Mouse (Mus musculus): ENCODE results near the gene Zfp580. TPM values are rescaled to one million over a fixed set of nuclear protein-coding genes. Genes with fewer than 3 reads are reported as not detected.

The Zfp580 gene
- 2.7 TPM for polyA plus RNA-seq (2015; fragmentation: Illumina TruSeq; extraction: RNeasy Lipid Tissue Mini Kit (QIAGEN cat#74804); ENCODE audit: insufficient read depth, low replicate concordance)

DNA sequence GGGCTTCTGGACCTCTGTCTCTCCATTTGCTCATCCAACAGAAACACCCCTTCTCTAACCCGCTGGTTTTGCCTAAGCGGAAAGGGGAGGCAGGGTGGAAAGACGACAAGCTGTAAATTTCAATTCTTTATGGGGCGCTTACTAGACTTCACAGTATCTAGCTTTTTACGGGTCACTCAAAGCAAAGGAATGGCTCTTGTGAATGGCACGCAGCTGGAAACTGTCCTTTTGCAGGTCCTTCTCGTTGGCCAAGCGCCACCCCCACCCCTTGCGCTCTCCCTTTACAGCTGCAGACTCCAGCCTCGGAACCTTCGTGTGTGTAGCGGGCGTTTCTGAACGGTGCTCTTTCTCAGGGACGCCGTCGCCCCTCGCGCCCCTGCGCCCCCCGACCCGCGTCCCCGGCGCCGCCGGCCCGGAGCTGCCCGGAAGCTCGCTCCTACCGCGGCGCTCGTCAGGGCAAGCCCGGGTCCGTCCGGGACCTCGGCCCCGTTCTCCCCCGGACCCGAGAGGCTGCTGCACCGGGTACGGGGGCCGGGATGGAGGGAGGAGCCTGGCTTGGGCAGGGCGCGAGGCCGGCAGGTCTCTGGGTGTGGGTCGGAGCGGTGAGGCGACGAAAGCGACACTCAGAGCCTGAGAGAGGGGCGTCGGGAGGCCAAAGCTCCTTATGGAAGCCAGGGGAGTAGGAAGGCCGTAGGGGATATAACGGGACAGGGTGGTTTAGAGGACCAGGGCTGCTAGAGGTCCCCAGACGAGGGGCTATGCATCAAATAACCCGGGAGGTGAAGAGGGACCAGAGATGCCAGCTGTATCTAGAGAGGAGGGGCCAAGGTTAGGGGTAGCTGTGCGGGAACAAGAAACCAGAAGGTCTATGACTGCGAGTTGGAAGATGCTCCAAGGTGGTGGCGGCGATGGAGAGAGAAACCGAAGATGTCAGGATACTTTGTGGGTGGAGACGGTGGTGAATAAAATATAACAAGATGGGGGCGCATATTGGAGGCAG lies at the start of gene Zfp580:
Gene Zfp580 (plus strand): TSS at position 346 of the 1,000 bp plus-strand sequence.

GRCm38 (mm10) chr7:5014251-5015117 lies 36.9 kb upstream of the Zfp580 start, which contains the start of the genes Zfp524 and Fiz1:
Zfp524 (plus strand) TSS chr7:5014415.
Fiz1 (minus strand) TSS chr7:5014697.

GRCm38 (mm10) chr7:5015118-5016001 lies 36.0 kb upstream of the Zfp580 start, which contains the start of gene Gm44973:
Gm44973 (plus strand) TSS chr7:5015496.

GRCm38 (mm10) chr7:5020000-5020681 lies 31.2 kb upstream of the Zfp580 start, which contains the start of the genes Zfp865 and Ccdc106:
Zfp865 (plus strand) TSS chr7:5020376.
Ccdc106 (plus strand) TSS chr7:5020553.

DNA sequence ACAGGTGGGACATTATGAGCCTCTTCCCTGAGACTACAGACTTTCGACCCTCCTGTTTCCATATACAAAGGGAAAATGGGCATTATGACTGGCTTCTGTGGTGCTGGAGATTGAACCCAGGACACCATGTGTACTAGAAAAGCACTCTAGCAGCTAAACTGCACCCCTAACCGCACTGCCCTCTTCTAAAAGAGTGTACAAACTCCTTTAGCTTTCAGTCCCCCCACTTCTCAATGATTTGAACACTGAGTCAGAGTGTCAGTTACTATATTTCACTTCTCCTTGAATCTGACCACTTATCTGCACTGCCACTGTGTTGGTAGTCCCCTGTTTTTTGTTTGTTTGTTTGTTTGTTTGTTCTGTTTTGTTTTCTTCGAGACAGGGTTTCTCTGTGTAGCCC lies 17.5 kb upstream of the Zfp580 start, which contains the start of gene 4632433K11Rik:
Gene 4632433K11Rik (plus strand): TSS at position 301 of the 400 bp plus-strand sequence.

DNA sequence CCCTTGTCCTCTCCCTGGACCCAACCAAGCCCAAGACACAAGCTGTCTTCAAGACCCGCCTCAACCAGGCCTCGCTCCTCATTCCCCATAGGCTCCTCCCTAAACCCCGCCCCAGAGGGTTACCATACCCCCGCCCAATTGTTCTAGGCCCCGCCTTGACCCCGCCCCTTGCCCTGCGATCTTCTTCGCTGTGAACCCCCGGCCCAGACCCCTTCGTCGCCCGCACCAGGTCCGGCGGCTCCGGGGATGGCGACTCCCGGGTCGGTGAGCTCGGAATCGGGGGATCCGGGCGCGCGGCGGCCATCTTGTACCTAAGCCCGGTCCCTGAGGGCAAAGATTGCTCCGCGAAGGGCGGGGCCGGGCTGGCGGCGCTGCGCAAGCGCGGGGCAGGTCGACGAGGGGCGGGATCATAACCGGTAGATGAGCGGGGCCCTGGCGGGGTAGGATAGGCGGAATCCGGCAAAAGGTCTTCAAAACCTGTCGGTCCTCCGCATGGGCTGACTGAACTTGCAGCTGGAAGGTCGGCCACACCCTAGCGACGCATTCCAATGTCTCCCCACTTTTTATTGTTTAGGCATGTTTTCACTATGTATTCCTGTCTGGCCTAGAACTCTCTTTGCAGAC lies 13.1 kb upstream of the Zfp580 start, which contains the start of gene Zfp784:
Gene Zfp784 (minus strand): TSS at position 338 of the 624 bp plus-strand sequence.

GRCm38 (mm10) chr7:5061774-5062359 lies 10.5 kb downstream of the Zfp580 start, which contains the start of gene U2af2:
U2af2 (plus strand) TSS chr7:5062143.

DNA sequence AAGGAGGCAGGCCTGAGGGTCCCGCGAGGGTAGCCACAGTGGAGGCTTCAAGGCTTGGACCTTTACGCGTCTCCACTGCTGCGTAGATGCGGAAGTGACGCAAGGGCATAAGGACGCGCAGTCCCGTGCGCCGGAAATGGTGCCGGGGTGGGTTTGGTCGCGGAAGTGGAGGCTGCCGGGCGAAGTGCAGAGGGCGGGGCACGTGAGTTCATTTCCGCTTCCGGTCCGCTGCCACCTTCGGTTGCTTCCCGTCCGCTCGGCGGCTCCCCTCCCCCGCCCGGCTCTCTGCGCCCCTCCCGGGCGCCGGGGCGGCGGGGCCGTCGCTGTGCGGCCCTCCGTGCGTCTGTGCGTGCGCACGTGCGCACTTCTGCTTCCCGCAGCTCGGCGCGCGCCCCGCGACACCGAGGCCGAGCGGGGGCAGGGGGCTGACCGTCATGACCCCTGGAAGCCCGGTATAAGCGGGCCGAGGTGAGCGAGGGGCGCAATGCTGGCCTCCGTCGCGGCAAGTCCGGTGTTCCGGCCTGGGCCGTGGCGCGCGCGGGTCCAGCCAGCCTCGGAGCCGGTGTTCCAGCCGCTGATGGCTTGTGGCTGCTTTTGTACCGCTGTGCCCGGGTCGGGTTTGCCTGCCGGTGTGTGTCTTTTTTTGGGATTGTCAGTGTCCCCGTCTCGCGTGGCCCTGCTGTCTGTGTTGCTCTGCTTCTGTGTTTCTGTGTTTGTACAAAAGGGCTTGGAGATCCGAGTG lies 28.8 kb downstream of the Zfp580 start, which contains the start of gene Epn1:
Gene Epn1 (plus strand): TSS at position 226 of the 742 bp plus-strand sequence.

Other genes with a start within 250 kb of the Zfp580 start
- 78.0 TPM for gene Ube2s, start 238.9 kb upstream of the Zfp580 start, polyA plus RNA-seq (2015; fragmentation: Illumina TruSeq; extraction: RNeasy Lipid Tissue Mini Kit (QIAGEN cat#74804); ENCODE audit: insufficient read depth, low replicate concordance)
- 0.07 TPM for gene Shisa7, start 206.8 kb upstream of the Zfp580 start, polyA plus RNA-seq (2015; fragmentation: Illumina TruSeq; extraction: RNeasy Lipid Tissue Mini Kit (QIAGEN cat#74804); ENCODE audit: insufficient read depth, low replicate concordance)
- 9.3 TPM for gene Isoc2b, start 181.3 kb upstream of the Zfp580 start, polyA plus RNA-seq (2015; fragmentation: Illumina TruSeq; extraction: RNeasy Lipid Tissue Mini Kit (QIAGEN cat#74804); ENCODE audit: insufficient read depth, low replicate concordance)
- gene Isoc2a, start 174.4 kb upstream of the Zfp580 start, polyA plus RNA-seq (2015; fragmentation: Illumina TruSeq; extraction: RNeasy Lipid Tissue Mini Kit (QIAGEN cat#74804); ENCODE audit: insufficient read depth, low replicate concordance) = 4.7 TPM
- not detected for gene Gm36210, start 145.0 kb upstream of the Zfp580 start, polyA plus RNA-seq (2015; fragmentation: Illumina TruSeq; extraction: RNeasy Lipid Tissue Mini Kit (QIAGEN cat#74804); ENCODE audit: insufficient read depth, low replicate concordance)
- gene Zfp628, start 136.3 kb upstream of the Zfp580 start, polyA plus RNA-seq (2015; fragmentation: Illumina TruSeq; extraction: RNeasy Lipid Tissue Mini Kit (QIAGEN cat#74804); ENCODE audit: insufficient read depth, low replicate concordance) = 1.1 TPM
- 2.1 TPM for gene Nat14, start 129.5 kb upstream of the Zfp580 start, polyA plus RNA-seq (2015; fragmentation: Illumina TruSeq; extraction: RNeasy Lipid Tissue Mini Kit (QIAGEN cat#74804); ENCODE audit: insufficient read depth, low replicate concordance)
- gene Ssc5d, start 125.8 kb upstream of the Zfp580 start, polyA plus RNA-seq (2015; fragmentation: Illumina TruSeq; extraction: RNeasy Lipid Tissue Mini Kit (QIAGEN cat#74804); ENCODE audit: insufficient read depth, low replicate concordance) = 1.2 TPM
- gene Sbk2, start 87.1 kb upstream of the Zfp580 start, polyA plus RNA-seq (2015; fragmentation: Illumina TruSeq; extraction: RNeasy Lipid Tissue Mini Kit (QIAGEN cat#74804); ENCODE audit: insufficient read depth, low replicate concordance) = 0.76 TPM
- not detected for gene Sbk3, start 80.4 kb upstream of the Zfp580 start, polyA plus RNA-seq (2015; fragmentation: Illumina TruSeq; extraction: RNeasy Lipid Tissue Mini Kit (QIAGEN cat#74804); ENCODE audit: insufficient read depth, low replicate concordance)
- gene Zfp579, start 55.4 kb upstream of the Zfp580 start, polyA plus RNA-seq (2015; fragmentation: Illumina TruSeq; extraction: RNeasy Lipid Tissue Mini Kit (QIAGEN cat#74804); ENCODE audit: insufficient read depth, low replicate concordance) = 38.0 TPM
- gene Zfp524, start 37.1 kb upstream of the Zfp580 start, polyA plus RNA-seq (2015; fragmentation: Illumina TruSeq; extraction: RNeasy Lipid Tissue Mini Kit (QIAGEN cat#74804); ENCODE audit: insufficient read depth, low replicate concordance) = 1.5 TPM
- gene Fiz1, start 36.8 kb upstream of the Zfp580 start, polyA plus RNA-seq (2015; fragmentation: Illumina TruSeq; extraction: RNeasy Lipid Tissue Mini Kit (QIAGEN cat#74804); ENCODE audit: insufficient read depth, low replicate concordance) = 22.3 TPM
- 0.32 TPM for gene Gm44973, start 36.0 kb upstream of the Zfp580 start, polyA plus RNA-seq (2015; fragmentation: Illumina TruSeq; extraction: RNeasy Lipid Tissue Mini Kit (QIAGEN cat#74804); ENCODE audit: insufficient read depth, low replicate concordance)
- 25.1 TPM for gene Zfp865, start 31.2 kb upstream of the Zfp580 start, polyA plus RNA-seq (2015; fragmentation: Illumina TruSeq; extraction: RNeasy Lipid Tissue Mini Kit (QIAGEN cat#74804); ENCODE audit: insufficient read depth, low replicate concordance)
- not detected for gene Ccdc106, start 31.0 kb upstream of the Zfp580 start, polyA plus RNA-seq (2015; fragmentation: Illumina TruSeq; extraction: RNeasy Lipid Tissue Mini Kit (QIAGEN cat#74804); ENCODE audit: insufficient read depth, low replicate concordance)
- 3.0 TPM for gene 4632433K11Rik, start 17.4 kb upstream of the Zfp580 start, polyA plus RNA-seq (2015; fragmentation: Illumina TruSeq; extraction: RNeasy Lipid Tissue Mini Kit (QIAGEN cat#74804); ENCODE audit: insufficient read depth, low replicate concordance)
- gene Zfp784, start 13.1 kb upstream of the Zfp580 start, polyA plus RNA-seq (2015; fragmentation: Illumina TruSeq; extraction: RNeasy Lipid Tissue Mini Kit (QIAGEN cat#74804); ENCODE audit: insufficient read depth, low replicate concordance) = 4.7 TPM
- 149 TPM for gene U2af2, start 10.6 kb downstream of the Zfp580 start, polyA plus RNA-seq (2015; fragmentation: Illumina TruSeq; extraction: RNeasy Lipid Tissue Mini Kit (QIAGEN cat#74804); ENCODE audit: insufficient read depth, low replicate concordance)
- 42.4 TPM for gene Epn1, start 28.7 kb downstream of the Zfp580 start, polyA plus RNA-seq (2015; fragmentation: Illumina TruSeq; extraction: RNeasy Lipid Tissue Mini Kit (QIAGEN cat#74804); ENCODE audit: insufficient read depth, low replicate concordance)
- gene Rfpl4, start 65.4 kb downstream of the Zfp580 start, polyA plus RNA-seq (2015; fragmentation: Illumina TruSeq; extraction: RNeasy Lipid Tissue Mini Kit (QIAGEN cat#74804); ENCODE audit: insufficient read depth, low replicate concordance) = not detected
- 1.2 TPM for gene Rasl2-9, start 74.4 kb downstream of the Zfp580 start, polyA plus RNA-seq (2015; fragmentation: Illumina TruSeq; extraction: RNeasy Lipid Tissue Mini Kit (QIAGEN cat#74804); ENCODE audit: insufficient read depth, low replicate concordance)
- not detected for gene Vmn1r55, start 98.1 kb downstream of the Zfp580 start, polyA plus RNA-seq (2015; fragmentation: Illumina TruSeq; extraction: RNeasy Lipid Tissue Mini Kit (QIAGEN cat#74804); ENCODE audit: insufficient read depth, low replicate concordance)
- not detected for gene Vmn1r56, start 145.2 kb downstream of the Zfp580 start, polyA plus RNA-seq (2015; fragmentation: Illumina TruSeq; extraction: RNeasy Lipid Tissue Mini Kit (QIAGEN cat#74804); ENCODE audit: insufficient read depth, low replicate concordance)
- not detected for gene Vmn1r57, start 167.0 kb downstream of the Zfp580 start, polyA plus RNA-seq (2015; fragmentation: Illumina TruSeq; extraction: RNeasy Lipid Tissue Mini Kit (QIAGEN cat#74804); ENCODE audit: insufficient read depth, low replicate concordance)

Measured in spleen, adult 10 weeks (tissue).